Mouse (Mus musculus): ENCODE measurements around the gene Tmem95. TPM values are rescaled to one million over a fixed set of nuclear protein-coding genes. Genes with fewer than 3 reads are reported as not detected.
A peak's percentile ranks its signal among the peaks of the same experiment; 100 is the strongest.

Gene Tmem95
- total RNA-seq, 2 experiments from 2014 or later = not detected

DNA sequence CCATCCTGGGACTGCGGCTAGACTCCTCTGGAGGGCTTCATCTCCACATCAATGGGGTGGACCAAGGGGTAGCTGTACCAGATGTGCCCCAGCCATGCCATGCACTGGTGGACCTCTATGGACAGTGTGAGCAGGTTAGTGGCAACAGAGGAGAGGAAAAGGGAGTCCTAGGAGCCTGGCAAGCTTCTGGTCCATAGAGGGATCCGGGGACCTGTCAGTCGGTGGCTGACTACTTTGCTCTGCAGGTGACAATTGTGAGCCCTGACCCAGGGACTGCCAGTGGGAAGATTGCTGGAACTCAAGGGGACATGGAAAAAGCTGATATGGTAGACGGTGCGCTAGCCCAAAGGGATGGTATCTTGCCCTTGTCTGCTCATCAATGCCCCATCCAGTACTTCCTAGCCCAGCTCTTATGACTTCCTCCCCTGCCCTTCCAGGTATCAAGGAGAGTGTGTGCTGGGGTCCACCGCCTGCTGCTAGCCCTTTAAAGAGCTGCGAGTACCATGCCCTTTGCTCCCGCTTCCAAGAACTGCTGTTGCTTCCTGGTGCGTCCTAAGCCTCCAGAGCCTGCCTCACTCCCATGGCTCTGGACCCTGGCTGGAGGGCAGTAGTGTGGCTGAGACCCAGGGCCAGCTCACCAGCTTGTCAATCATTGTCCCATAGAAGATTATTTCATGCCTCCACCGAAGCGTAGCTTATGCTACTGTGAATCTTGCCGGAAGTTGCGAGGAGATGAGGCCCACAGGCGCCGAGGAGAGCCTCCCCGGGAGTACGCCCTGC lies 33.2 kb upstream of the Tmem95 start:
- DNase-seq = no peak

DNA sequence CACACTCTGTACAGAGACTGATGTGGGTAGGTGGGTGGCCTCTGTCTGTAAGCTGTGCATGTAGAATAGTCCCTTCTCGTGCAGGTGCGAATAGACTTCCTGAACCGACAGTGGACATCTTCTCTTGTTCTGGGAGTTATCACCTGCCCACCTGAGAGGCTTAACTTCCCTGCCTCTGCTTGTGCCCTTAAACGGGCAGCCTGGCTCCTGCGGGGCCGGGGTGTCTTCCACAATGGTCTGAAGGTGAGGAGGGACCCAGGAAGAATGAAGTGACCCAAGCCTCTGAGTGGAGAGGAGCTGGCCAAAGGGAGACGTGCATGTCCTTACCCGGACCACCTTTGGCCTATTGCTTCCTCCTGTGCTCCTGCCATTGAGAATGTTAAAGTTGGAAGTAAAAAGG lies 32.4 kb upstream of the Tmem95 start:
- no peak for DNase-seq

DNA sequence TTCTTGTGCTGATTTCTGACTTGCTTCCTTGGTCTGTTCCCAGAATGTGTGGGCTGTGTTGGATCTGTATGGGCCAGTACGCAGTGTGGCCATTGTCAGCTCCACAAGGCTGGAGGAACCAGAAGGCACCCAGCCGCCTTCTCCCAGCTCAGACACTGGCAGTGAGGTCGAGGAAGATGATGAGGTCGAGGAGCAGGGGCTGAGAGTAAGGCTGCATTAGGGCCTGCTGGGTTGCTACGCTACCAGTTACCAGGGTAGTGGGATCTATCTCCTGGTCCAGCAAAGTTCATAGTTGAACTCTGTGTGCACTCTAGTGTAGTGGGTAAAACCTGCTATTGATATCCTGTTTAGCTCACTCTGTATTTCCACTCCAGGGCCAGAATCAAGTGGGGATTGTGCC lies 31.4 kb upstream of the Tmem95 start:
- DNase-seq = no peak

DNA sequence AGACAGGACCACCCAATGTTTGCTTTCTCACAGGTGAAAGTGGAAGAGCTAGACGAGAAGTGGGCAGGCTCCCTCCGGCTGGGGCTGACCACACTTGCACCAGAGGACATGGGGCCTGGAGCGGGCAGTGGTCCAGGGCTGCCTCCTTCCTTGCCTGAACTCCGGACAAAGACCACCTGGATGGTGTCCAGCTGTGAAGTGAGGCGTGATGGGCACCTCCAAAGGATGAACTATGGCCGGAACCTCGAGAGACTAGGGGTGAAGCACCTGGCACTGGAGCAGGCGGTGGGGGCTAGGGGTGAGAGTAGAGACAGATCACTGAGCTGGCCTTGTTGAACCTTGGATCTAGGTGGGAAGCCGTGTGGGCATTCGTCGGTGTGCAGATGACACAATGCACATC lies 30.8 kb upstream of the Tmem95 start:
- no peak for DNase-seq

DNA sequence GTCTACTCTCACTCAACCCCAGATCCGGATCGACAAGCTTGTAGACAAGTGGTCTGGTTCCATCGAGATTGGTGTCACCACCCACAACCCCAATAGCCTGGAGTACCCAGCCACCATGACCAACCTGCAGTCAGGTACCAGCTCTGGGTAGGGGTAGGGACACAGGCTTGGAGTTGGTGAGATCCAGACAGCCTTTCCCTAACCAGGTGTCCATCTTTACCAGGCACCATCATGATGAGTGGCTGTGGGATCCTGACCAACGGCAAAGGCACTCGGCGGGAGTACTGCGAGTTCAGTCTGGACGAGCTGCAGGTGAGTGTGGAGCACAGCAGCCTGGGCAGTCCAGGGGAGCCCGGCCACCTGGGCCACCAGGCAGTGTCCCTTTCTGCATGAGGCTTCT lies 26.5 kb upstream of the Tmem95 start:
- DNase-seq = no peak

DNA sequence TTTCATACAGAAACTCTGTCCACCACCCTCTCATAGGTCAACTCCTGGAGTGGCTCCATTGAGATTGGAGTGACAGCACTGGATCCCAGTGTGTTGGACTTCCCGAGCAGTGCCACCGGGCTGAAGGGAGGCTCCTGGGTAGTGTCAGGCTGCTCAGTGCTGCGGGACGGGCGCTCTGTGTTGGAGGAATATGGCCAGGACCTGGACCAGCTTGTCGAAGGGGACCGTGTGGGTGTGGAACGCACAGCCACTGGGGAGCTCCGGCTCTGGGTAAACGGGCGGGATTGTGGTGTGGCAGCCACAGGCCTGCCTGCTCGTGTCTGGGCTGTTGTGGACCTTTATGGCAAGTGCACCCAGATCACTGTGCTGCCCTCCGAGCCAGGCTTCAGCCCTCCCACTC lies 25.2 kb upstream of the Tmem95 start:
- no peak for DNase-seq

DNA sequence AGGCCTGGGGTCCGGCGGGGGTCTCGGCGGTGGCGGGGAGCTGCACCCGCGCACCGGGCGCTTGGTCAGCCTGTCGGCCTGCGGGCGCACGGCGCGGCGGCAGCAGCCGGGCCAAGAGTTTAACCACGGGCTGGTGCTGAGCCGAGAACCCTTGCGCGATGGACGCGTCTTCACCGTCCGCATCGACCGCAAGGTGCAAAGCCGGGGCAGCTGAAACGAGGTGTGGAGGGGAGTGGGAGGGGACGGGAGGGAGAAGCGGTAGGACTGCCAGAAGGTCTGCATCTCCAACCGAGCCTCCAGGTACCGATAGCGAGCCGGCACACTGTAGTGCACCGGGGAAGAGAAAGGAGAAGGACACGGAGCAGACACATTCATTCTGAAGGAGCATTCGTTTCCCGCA lies 24.2 kb upstream of the Tmem95 start:
- no peak for DNase-seq

DNA sequence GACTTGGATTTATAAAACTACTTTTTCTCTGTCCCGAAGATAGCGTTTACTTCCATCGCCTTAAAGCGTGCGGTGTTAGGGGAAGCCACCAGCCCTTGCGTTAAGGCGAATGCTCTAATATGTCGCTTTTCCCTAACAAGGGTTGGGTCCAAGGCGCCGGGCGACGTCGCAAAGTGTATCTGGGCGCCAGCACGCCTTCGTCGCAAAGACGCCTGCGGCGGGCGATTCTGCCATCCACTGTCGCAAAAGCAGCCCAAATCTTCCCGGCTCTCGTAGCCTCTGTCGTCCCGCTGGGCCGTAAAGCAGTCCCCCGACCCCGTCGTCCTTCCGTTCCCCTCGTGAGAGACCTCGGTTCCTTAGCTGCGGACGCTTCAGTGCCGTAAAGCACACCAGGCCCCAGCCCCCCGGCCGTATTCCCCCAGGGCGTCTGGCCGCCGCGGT lies 23.6 kb upstream of the Tmem95 start:
- peak; percentile 95 for DNase-seq

DNA sequence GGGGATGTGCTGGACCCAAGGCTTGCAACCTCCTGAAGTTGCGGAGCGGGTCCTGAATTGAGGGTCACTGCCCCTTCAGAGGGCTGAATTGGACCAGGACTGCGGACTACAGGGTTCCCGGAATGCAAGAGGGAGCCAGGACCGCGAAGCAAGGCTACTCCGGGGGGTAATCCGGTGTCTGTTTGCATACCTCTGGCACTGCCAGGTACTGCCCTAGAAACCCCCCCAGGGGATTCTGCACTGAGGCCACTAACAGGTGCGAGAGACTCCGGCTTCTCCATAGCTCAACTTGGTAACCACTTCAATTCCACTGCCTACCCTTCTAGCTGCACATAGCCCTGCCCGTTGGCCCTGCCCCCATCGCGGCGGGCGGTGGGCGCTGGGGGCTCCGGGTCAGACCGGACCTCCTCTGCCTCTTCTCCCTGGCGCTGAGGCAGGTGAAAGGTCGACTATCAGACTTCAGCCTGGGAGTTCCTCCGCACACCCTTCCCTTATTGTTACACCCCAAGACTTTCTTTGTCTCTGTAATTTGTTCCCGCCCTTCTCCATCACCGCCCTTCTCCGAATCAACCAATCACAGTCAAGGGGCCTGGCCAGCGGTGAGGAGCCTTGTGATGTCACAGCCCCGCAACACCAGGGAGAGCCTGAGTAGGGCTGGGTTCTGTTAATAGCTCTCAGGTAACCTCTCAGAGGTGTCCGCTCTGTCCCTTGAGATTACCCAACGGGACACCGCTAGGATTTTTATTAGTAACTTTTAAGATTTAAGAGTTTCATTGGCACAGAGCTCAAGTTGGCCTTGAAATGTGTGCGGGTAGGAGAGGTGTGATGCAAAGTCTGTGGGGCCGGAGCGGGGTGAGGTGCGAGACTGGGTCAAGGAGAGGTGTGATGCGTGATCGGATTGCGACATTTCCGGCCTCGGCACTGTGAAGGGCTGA lies 22.9 kb upstream of the Tmem95 start, which contains the start of the genes 2810408A11Rik and Neurl4:
2810408A11Rik (minus strand) TSS at position 517 of the 935 bp plus-strand sequence.
Neurl4 (plus strand) TSS at position 602 of the 935 bp plus-strand sequence.
- DNase-seq = peak; percentile 90

DNA sequence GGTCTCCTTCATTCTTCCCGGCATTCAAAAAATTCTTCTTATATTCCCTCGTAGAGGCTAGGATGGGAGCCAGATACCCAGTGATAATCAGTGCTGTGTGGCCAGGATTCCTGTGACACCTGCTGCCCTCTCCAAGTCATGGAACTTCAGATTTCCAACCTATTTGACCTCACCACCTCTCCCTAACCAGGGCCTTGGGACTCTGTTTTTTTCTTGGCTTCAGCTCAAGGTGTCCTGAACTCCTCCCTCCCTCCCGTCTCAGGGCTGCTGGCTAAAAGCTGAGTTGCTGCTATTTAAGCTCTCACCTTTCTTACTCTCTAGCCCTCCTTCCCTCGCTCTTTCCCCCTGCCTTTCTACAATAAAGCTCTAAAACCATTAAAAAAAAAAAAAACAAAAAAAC lies 22.1 kb upstream of the Tmem95 start:
- no peak for DNase-seq

DNA sequence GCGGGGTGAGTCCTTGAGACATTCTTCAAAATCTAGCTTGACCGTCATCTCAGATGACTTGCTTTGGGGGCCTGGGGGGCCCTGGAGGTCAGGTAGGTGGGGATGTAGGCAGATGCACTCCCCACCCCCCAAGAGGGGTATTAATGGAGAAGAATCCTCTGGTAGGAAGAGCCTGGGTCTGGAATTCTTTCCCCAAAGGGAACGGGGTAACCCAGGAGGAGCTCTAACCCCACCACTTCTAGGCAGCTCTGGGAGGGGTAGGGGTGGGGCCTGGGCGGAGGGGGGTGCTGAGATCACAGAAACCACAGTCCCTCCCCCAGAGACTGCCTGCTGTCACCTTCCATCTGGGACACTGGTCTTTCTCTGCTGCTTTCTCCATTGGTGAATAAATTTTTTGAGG lies 17.5 kb upstream of the Tmem95 start, which contains the start of gene Acap1:
Acap1 (minus strand) TSS at position 249 of the 400 bp plus-strand sequence.
- DNase-seq = no peak

DNA sequence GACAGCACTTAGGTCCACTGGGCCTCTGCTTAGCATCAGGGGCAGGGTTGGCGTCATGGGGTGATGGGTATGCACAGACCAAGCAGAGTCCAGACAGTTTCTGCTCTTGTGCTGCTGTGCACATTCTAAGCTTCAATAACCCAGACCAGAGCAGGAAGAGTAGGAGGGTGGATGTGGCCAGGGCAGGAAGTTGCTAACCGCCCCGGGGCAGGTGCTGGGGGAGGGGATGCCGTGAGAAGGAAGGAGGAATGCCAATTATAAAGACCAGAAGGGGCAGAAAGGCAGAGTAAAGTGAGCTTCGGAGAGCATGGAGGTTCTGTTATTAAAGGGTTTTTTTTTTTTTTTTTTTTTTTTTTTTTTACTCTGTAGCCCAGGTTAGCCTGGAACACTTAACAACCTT lies 16.9 kb upstream of the Tmem95 start:
- DNase-seq = no peak

DNA sequence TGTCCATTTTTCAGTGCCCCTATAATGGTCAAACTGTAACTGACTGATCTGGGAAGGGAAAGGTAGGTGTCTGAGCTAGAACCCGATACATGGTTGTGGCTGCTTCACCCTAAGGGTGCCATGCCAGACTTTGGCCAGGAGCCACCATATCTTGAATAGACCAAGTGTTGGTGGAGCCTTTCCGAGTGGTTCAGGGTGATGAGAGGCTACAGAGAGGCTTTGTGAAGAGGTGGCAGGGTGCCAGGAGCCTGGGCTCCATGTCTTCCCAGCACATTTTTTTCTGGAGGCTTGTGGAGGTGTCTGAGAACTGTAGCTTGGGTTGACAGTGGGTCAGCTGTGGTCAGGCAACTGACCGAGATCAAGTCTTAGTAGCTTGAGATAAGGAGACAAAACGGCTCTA lies 13.7 kb upstream of the Tmem95 start:
- peak; percentile 71 for DNase-seq

DNA sequence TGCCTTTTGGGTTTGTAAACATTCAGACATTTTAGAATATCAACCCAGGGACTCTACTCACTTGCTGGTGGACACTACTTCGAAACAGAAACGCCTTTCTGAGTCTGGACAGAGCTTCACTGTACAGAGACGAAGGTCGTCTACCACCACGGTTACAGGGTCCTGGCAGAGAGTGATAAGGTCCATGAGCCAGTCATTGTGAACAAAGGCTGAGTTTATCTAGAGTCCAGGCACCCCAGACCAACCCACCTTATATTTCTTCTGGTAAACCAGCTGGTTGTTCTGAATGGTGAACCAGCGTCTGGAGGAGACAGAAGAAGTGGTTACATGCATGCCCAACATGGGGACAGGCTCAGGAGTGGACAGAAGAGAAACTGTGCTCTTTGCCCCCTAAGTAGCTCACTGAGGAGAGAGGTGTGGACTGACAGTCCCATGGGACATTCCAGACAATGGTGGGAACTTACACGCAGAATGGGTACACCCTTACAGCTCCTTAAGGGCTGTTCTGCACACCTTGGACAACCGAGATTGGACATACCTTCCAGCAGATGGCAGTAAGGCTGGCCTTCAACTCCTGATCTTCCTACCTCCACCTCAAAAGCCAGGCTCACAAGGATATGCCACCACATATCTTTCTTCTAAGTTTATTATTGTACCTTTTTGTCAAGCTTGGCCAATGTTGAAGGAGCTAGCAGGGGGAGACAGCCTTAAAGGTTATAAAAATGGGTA lies 9.3 kb upstream of the Tmem95 start:
- DNase-seq = no peak

DNA sequence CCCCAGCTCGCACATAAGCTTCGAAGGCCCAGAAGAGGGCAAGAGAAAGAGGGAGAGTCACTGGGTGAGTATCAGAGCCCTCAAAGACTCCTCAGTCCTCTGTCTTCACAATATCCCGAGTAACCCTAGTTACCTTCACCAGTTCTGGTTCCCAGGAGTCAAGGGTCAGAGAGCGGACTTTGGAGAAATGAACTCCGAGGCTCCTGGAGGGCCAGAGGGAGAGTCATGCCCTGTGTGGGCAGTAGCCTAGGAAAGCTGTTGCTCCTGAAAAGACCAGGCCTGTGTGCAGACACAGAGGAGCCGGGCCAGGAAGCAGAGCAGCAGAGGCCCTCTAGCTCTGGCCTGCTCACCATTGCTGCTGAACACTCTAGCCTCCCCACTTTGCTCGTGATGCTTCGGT lies 6.8 kb upstream of the Tmem95 start:
- DNase-seq = no peak

DNA sequence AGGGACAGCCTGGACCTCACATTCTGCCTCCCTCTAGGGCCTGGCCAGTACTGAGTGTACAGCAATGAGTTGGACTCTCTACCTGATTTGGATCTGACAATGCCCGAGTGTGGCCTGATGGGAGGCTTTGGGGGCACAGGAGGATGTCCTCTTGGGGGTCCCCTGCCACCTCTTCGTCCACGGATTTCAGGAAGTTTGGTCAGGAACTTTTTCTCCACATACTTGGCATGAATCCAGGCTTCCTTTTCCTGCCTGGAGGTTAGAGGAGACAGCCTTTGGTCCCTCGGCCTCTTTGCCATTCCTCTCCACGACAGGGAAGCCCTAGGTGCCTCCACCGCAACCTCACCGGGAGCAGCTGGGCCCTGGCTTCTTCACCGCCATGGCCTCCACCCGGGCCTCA lies 6.4 kb upstream of the Tmem95 start:
- DNase-seq = no peak

DNA sequence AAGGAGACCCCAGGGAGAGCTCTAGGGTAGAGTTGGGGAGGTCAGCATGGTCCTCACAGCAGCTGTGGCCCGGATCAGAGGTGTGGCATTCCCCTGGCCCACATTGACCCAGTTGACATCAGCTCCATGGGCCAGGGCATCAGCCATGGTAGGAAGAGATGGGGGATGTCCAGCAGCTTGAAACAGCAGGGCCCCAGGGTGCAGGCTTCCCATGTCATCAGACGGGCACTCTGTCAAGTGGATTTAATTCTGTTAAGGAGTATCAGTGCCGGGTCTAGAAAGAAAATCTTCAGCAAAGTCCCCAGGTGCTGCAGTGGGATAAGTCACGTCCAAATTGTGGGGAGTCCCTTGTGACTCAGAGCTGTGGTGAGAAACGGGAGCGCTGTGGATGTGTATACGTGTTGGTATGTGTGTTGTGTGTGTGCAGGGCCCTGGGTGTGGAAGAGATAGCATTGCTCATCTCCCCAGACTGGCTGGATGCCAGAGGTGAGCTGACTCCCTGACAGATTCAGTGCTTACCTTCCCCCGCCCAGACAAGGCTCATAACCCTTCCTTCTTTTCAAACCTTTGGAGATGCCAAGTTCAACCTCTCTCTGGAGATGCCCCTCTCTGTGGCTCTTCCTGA lies 5.8 kb upstream of the Tmem95 start:
- peak; percentile 37 for DNase-seq

DNA sequence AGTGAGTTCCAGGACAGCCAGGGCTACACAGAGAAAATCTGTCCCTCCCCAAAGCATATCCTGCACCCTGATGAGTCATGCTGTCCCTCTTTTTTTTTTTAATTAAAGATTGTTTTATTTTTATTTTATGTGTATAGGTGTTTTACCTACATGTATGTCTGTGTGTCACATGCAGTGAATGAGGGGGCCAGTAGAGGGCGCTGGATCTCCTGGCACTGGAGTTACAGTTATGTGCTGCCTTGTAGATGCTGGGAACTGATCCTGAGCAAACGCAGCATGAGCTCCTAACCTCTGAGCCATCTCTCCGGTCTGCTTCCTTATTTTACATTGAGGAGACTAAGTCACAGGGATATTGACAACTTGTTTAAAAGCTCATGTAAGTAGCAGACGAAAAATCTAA lies 5.2 kb upstream of the Tmem95 start:
- DNase-seq = peak; percentile 41

DNA sequence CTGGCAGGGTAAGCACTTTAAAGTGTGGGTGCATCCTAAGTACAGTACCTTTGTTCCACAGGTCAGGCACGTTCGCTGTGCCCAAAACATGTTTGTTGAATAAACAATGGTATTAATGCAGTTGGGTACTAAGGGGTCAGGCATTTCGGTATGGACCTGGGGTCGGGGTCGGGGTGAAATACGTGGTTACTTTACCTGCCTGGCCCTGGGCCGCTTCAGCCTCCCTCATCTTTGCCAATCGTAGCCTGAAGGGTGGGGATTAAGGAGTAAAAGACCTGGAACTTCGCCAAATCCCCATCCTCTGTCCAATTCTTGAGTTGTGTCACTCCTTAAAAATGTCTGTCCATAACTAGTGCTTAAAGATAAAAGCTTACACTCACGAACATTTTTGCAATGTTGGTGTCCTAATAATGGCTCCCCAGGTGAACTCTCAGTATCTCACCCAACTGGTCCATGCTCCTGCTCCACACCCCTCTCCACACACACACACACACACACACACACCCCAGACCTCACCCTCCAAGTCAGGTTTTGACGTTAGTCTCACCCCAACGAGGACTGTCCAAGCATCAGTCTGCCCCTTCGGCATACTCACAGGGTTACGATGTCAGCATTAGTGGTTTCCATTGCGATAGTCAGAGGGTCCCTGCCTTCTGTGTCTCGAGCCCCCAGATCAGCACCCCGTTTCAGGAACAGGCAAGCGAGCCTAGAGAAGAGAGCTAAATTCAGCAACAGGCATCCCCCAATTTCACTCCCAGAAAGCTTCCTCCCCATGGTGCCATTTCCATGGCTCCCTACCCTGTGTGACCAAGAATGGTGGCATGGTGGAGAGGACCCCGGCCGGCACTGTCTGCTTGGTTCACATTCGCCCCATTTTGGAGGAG lies 4.2 kb upstream of the Tmem95 start:
- DNase-seq = no peak

DNA sequence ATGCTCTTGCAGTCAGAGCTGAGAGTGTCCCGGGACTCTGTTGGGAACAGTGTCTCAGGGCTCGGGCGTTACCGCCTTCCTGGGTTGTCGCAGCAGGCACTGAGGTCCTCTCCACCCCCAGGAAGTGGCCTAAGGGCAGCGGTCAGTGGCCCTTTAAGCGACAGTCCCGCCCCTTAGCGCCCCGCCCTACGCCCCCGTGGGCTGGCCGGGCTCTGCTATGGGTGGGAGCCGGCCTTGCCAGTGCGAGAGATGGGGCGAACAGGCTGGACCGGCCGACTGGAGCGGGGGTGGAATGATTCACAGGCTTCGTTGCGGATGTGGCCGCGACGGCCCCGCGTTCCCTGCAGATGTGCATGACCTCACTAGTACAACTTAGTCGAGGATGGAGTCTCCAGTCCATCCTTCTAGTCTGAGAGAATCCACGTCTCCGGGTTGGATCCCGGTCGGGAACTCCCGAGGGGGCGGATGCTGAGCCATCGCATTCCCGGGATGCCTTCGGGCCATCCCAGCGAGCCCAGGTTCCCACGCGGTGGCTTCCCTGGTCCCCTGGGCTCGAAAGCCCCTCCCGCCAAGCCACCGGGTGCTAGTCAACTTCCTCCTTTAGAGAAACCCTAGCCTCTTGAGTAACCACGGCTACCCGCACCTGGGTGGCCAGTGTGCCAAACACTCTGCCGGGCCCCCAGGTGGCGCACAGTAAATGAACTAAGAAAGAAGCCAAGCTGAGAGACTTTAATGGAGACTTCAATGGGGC lies 3.2 kb upstream of the Tmem95 start, which contains the start of gene Kctd11:
Kctd11 (minus strand) TSS at position 554 of the 751 bp plus-strand sequence.
- peak; percentile 91 for DNase-seq

Data from heart, postnatal 4 days (tissue).